Mouse (Mus musculus) MEL (cell line): Measurements from ENCODE around the gene Ercc6. TPM values are rescaled to one million over a fixed set of nuclear protein-coding genes. Genes with fewer than 3 reads are reported as not detected.

Experiments
- DNase-seq: peaks from one replicate; pipeline ENCODE4 v3.0.0; 2011; ENCODE audit warnings: low read depth, low spot score
- H3K27ac ChIP-seq: 2 replicates; pipeline ENCODE4 v1.5.1; 2012; ENCODE audit warnings: low read depth, mild to moderate bottlenecking, control low read depth, low read length, moderate library complexity; ENCODE audit not compliant: control insufficient read depth
- H3K27me3 ChIP-seq, 2 experiments: fragments of 150-350 bp in 1 of 2; sonication (generic) in 1 of 2; 2 replicates each; pipeline ENCODE4 v1.6.1; 2012; ENCODE audit warnings: low read length in 2 of 2, mild to moderate bottlenecking in 2 of 2, improper control_type of control experiment in 1 of 2, moderate library complexity in 1 of 2; ENCODE audit not compliant: insufficient read depth in 2 of 2, control insufficient read depth in 1 of 2
- H3K36me3 ChIP-seq, 2 experiments: 2 replicates each; pipeline ENCODE4 v1.6.1; 2012 to 2014; ENCODE audit warnings: low read length in 2 of 2, improper control_type of control experiment in 1 of 2, inconsistent platforms in 1 of 2, mild to moderate bottlenecking in 1 of 2; ENCODE audit not compliant: insufficient read depth in 2 of 2, control insufficient read depth in 1 of 2
- H3K4me1 ChIP-seq, 2 experiments: fragments of 150-350 bp in 1 of 2; sonication (generic) in 1 of 2; 2 replicates each; pipeline ENCODE4 v1.6.1; 2012; ENCODE audit warnings: low read length in 2 of 2, improper control_type of control experiment in 1 of 2, mild to moderate bottlenecking in 1 of 2; ENCODE audit not compliant: insufficient read depth in 2 of 2, control insufficient read depth in 1 of 2
- H3K4me3 ChIP-seq, 2 experiments: fragments of 150-350 bp in 1 of 2; sonication (generic) in 1 of 2; 2 replicates each; pipeline ENCODE4 v1.5.1; 2012; ENCODE audit warnings: low read depth in 2 of 2, low read length in 2 of 2, mild to moderate bottlenecking in 2 of 2, moderate library complexity in 2 of 2, control low read depth in 1 of 2, improper control_type of control experiment in 1 of 2; ENCODE audit not compliant: control insufficient read depth in 1 of 2, insufficient read depth in 1 of 2
- H3K79me2 ChIP-seq: 2 replicates; pipeline ENCODE4 v1.6.1; 2012; ENCODE audit warnings: mild to moderate bottlenecking, low read length, moderate library complexity; ENCODE audit not compliant: control insufficient read depth, poor library complexity, insufficient read depth
- H3K9ac ChIP-seq: 2 replicates; pipeline ENCODE4 v1.6.1; 2012; ENCODE audit warnings: low read depth, mild to moderate bottlenecking, control low read depth, low read length, moderate library complexity; ENCODE audit not compliant: control insufficient read depth, poor library complexity, severe bottlenecking
- H3K9me3 ChIP-seq: fragments of 150-350 bp; sonication (generic); replicated peaks from 2 replicates; pipeline ENCODE4 v1.6.1; 2012; ENCODE audit warnings: mild to moderate bottlenecking, low read length, improper control_type of control experiment, moderate library complexity; ENCODE audit not compliant: insufficient read depth
- CHD1 ChIP-seq: IDR thresholded peaks from 2 replicates; pipeline ENCODE4 v1.6.1; 2012; ENCODE audit warnings: low read depth, mild to moderate bottlenecking, inconsistent platforms, low read length, improper control_type of control experiment
- EP300 ChIP-seq, 2 experiments: IDR thresholded peaks; 2 replicates each; pipeline ENCODE4 v1.6.1; 2011; ENCODE audit warnings: improper control_type of control experiment in 2 of 2, low read length in 2 of 2, low read depth in 1 of 2, mild to moderate bottlenecking in 1 of 2
- ETS1 ChIP-seq: IDR thresholded peaks from 2 replicates; pipeline ENCODE4 v1.6.1; 2012; ENCODE audit warnings: low read depth, mild to moderate bottlenecking, inconsistent platforms, low read length, improper control_type of control experiment, moderate library complexity
- GATA1 ChIP-seq: IDR thresholded peaks from 2 replicates; pipeline ENCODE4 v1.6.1; 2011; ENCODE audit warnings: low read depth, low read length, improper control_type of control experiment
- KAT2A ChIP-seq: conservative IDR thresholded peaks from 2 replicates; pipeline ENCODE4 v1.6.1; 2012; ENCODE audit warnings: low read depth, low read length, improper control_type of control experiment, inconsistent platforms
- MAX ChIP-seq: IDR thresholded peaks from 2 replicates; pipeline ENCODE4 v1.6.1; 2011; ENCODE audit warnings: low read length, improper control_type of control experiment
- MXI1 ChIP-seq: IDR thresholded peaks from 2 replicates; pipeline ENCODE4 v1.6.1; 2011; ENCODE audit warnings: mild to moderate bottlenecking, low read depth, low read length, improper control_type of control experiment
- MYC ChIP-seq: IDR thresholded peaks from 2 replicates; pipeline ENCODE4 v1.6.1; 2011; ENCODE audit warnings: low read depth, mild to moderate bottlenecking, low read length, improper control_type of control experiment, moderate library complexity
- NELFE ChIP-seq: IDR thresholded peaks from 2 replicates; pipeline ENCODE4 v1.6.1; 2011; ENCODE audit warnings: low read depth, low read length, improper control_type of control experiment
- NRF1 ChIP-seq: IDR thresholded peaks from 2 replicates; pipeline ENCODE4 v1.6.1; 2014; ENCODE audit warnings: low read depth, mild to moderate bottlenecking, inconsistent platforms, low read length, improper control_type of control experiment, moderate library complexity; ENCODE audit not compliant: poor library complexity, insufficient read depth, severe bottlenecking
- POLR2A ChIP-seq, 2 experiments: IDR thresholded peaks; 2 replicates each; pipeline ENCODE4 v1.6.1; 2011 to 2012; ENCODE audit warnings: low read length in 2 of 2, mild to moderate bottlenecking in 2 of 2, control low read depth in 1 of 2, improper control_type of control experiment in 1 of 2, low read depth in 1 of 2, moderate library complexity in 1 of 2; ENCODE audit not compliant: control insufficient read depth in 1 of 2, insufficient read depth in 1 of 2, poor library complexity in 1 of 2
- RCOR1 ChIP-seq: IDR thresholded peaks from 2 replicates; pipeline ENCODE4 v1.6.1; 2012; ENCODE audit warnings: low read depth, mild to moderate bottlenecking, inconsistent platforms, low read length, improper control_type of control experiment
- SMC3 ChIP-seq: IDR thresholded peaks from 2 replicates; pipeline ENCODE4 v1.6.1; 2011; ENCODE audit warnings: low read depth, low read length, improper control_type of control experiment
- TCF12 ChIP-seq: IDR thresholded peaks from 2 replicates; pipeline ENCODE4 v1.6.1; 2014; ENCODE audit warnings: low read depth, mild to moderate bottlenecking, inconsistent platforms, low read length, improper control_type of control experiment, moderate library complexity
- USF1 ChIP-seq: IDR thresholded peaks from 2 replicates; pipeline ENCODE4 v1.6.1; 2014; ENCODE audit warnings: low read depth, mild to moderate bottlenecking, inconsistent platforms, low read length, improper control_type of control experiment, moderate library complexity
- ZC3H11A ChIP-seq: IDR thresholded peaks from 2 replicates; pipeline ENCODE4 v1.6.1; 2012; ENCODE audit warnings: low read depth, mild to moderate bottlenecking, inconsistent platforms, low read length, improper control_type of control experiment
- polyA plus RNA-seq, 2 experiments: library from polyadenylated mRNA; stranded (reverse) in 1 of 2; unstranded in 1 of 2; fragments of >175 nt in 1 of 2; fragments of >200 nt in 1 of 2; gene quantifications; 2 replicates each; pipeline versions ENCODE4 v1.2.1 to v1.2.4; 2012; ENCODE audit warnings: low replicate concordance in 2 of 2, low read depth in 1 of 2; ENCODE audit not compliant: insufficient read length in 2 of 2, insufficient read depth in 1 of 2, missing spikeins in 1 of 2
- total RNA-seq: library from RNA; depleted of rRNA; stranded (reverse); fragments of 300-350 nt; gene quantifications from 2 replicates; pipeline ENCODE4 v1.2.3, GENCODE M21; 2012

The Ercc6 gene
- total and polyA plus RNA-seq, 3 experiments = 15.1 to 186 (median 15.4) TPM

- Histone ChIP-seq H3K79me2 (no peaks in the 10 kb centered on the region), H3K9ac (peak overlapping the region; percentile 54), H3K36me3 (peaks cover 0 to 22% of the 10 kb centered on the region in 2 experiments; a peak in 2 of 4 replicates), H3K4me1 (peaks cover 12 to 28% of the 10 kb centered on the region in 2 experiments), H3K4me3 (peak overlapping the region; percentile 45 to 64; a peak in 3 of 4 replicates), H3K9me3 (no peaks in the 10 kb centered on the region), H3K27me3 (no peaks in the 10 kb centered on the region), H3K27ac (peak overlapping the region; percentile 90)
- peak; percentile 68 for DNase-seq
- TF ChIP-seq ETS1 = peak; percentile 26
- TF ChIP-seq TCF12 = no peak; the same call in 1 of the 2 replicates
- no peak; a peak in 2 of 4 replicates for TF ChIP-seq EP300 (IDR thresholded peaks at IDR 0.05; ENCODE audit: low read depth in 1 of 2, low read length in 2 of 2)
- TF ChIP-seq RCOR1 = no peak
- TF ChIP-seq SMC3 = no peak
- TF ChIP-seq NELFE = no peak
- peak; percentile 73 for TF ChIP-seq USF1
- peak; percentile 95 for TF ChIP-seq MXI1
- peak; percentile 88 for TF ChIP-seq MAX
- TF ChIP-seq GATA1 = peak; percentile 30; the same call in 1 of the 2 replicates
- TF ChIP-seq MYC = peak; percentile 87
- TF ChIP-seq POLR2A (IDR thresholded peaks at IDR 0.05; ENCODE audit: control insufficient read depth in 1 of 2, insufficient read depth in 1 of 2, low read depth in 1 of 2, low read length in 2 of 2, poor library complexity in 1 of 2) = no peak
These were observed 17.0 kb upstream of the Ercc6 start for GRCm38 (mm10) chr14:32496115-32496850.

DNA sequence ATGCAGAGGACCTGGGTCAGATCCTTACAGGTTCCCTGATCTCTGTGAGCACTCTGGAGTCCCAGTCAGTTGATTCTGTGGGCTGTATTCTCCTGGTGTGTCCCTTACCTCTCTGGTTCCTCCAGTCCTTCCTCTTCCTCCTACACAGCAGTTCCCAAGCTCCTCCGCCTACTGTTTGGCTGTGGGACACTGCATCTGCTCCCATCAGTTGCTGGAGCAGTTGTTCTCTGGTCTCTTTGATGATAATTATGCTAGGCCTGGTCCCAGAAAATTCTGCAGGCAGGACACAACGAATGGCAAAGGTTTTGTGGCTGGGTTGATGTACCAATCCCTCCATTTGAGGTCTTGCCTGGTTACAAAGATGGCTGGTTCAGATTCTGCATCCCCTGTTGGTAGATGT is 12.0 kb upstream of the Ercc6 start:
- Histone ChIP-seq H3K36me3 (peaks cover 0 to 13% of the 10 kb centered on the region in 2 experiments; a peak in 2 of 4 replicates), H3K79me2 (no peaks in the 10 kb centered on the region), H3K27me3 (no peaks in the 10 kb centered on the region), H3K9ac (no peak overlapping the region), H3K27ac (no peak overlapping the region), H3K4me1 (peaks cover 10 to 21% of the 10 kb centered on the region in 2 experiments), H3K9me3 (no peaks in the 10 kb centered on the region), H3K4me3 (no peak overlapping the region)
- DNase-seq = no peak
- TF ChIP-seq NRF1 (no peak), KAT2A (no peak), ZC3H11A (no peak), CHD1 (no peak)
